Mouse (Mus musculus) midbrain, embryonic 15.5 days (tissue): ENCODE measurements around the gene Slc5a1. TPM values are rescaled to one million over a fixed set of nuclear protein-coding genes. Genes with fewer than 3 reads are reported as not detected.

Experiments used
- ATAC-seq: fragments of 200-750 bp; cut with Nextera tagmentation; replicated peaks from 2 replicates; pipeline ENCODE4 v1.8.0; 2017; ENCODE audit warnings: moderate TSS enrichment
- H3K27ac ChIP-seq: fragments of 300-500 bp; sonication (generic); 2 replicates; pipeline ENCODE4 v1.5.1; 2015; ENCODE audit warnings: mild to moderate bottlenecking, inconsistent platforms
- H3K27me3 ChIP-seq: fragments of 300-500 bp; sonication (generic); replicated peaks from 2 replicates; pipeline ENCODE4 v1.6.1; 2015; ENCODE audit warnings: inconsistent platforms
- H3K36me3 ChIP-seq: fragments of 300-500 bp; sonication (generic); replicated peaks from 2 replicates; pipeline ENCODE4 v1.6.1; 2015; ENCODE audit warnings: inconsistent platforms
- H3K4me1 ChIP-seq: fragments of 300-500 bp; sonication (generic); 2 replicates; pipeline ENCODE4 v1.6.1; 2015; ENCODE audit warnings: inconsistent platforms
- H3K4me2 ChIP-seq: fragments of 300-500 bp; sonication (generic); 2 replicates; pipeline ENCODE4 v1.6.1; 2015; ENCODE audit warnings: inconsistent platforms, mild to moderate bottlenecking, moderate library complexity
- H3K4me3 ChIP-seq: fragments of 300-500 bp; sonication (generic); 2 replicates; pipeline ENCODE4 v1.5.1; 2015; ENCODE audit warnings: mild to moderate bottlenecking, inconsistent platforms
- H3K9ac ChIP-seq: fragments of 300-500 bp; sonication (generic); 2 replicates; pipeline ENCODE4 v1.6.1; 2015; ENCODE audit warnings: mild to moderate bottlenecking, inconsistent platforms
- H3K9me3 ChIP-seq: fragments of 300-500 bp; sonication (generic); 2 replicates; pipeline ENCODE4 v1.6.1; 2016; ENCODE audit warnings: inconsistent platforms
- WGBS: fragments of 180-500 bp; shearing (Covaris S2); methylation state at CpG from one replicate; pipeline ENCODE4 v1.1.7; 2015; ENCODE audit warnings: mixed read lengths; 5-methylcytosine and 5-hydroxymethylcytosine counted together
- polyA plus RNA-seq: library from polyadenylated mRNA; unstranded; fragments of >200 nt; fragmentation: Nextera tagmentation; extraction: Ambion mirVana; gene quantifications from 2 replicates; pipeline ENCODE4 v1.2.1, GENCODE M21; 2015

Slc5a1 gene
- polyA plus RNA-seq, 1 experiment from 2014 or later = 0.06 TPM

GRCm38 (mm10) chr5:33200071-33200470, 96.1 kb downstream of the Slc5a1 start:
- ATAC-seq = no peak
- 76% methylated on average over 1 of the region's 1 CpGs for WGBS
- no peak overlapping the region for H3K4me2 ChIP-seq
- no peaks in the 10 kb centered on the region for H3K27me3 ChIP-seq
- no peaks in the 10 kb centered on the region for H3K9me3 ChIP-seq
- no peaks in the 10 kb centered on the region for H3K4me1 ChIP-seq
- H3K27ac ChIP-seq = no peak overlapping the region
- H3K4me3 ChIP-seq = no peak overlapping the region
- no peaks in the 10 kb centered on the region for H3K36me3 ChIP-seq
- no peak overlapping the region for H3K9ac ChIP-seq

- 74% methylated on average over 13 of the region's 13 CpGs for WGBS
- Histone ChIP-seq H3K9ac (no peak overlapping the region), H3K4me1 (no peaks in the 10 kb centered on the region), H3K27ac (no peak overlapping the region), H3K4me3 (no peak overlapping the region), H3K36me3 (no peaks in the 10 kb centered on the region), H3K4me2 (no peak overlapping the region), H3K9me3 (no peaks in the 10 kb centered on the region), H3K27me3 (no peaks in the 10 kb centered on the region)
- ATAC-seq = no peak
These were observed 97.7 kb downstream of the Slc5a1 start for GRCm38 (mm10) chr5:33201697-33202096.

GRCm38 (mm10) chr5:33202516-33203170, 98.6 kb downstream of the Slc5a1 start:
- no peak for ATAC-seq
- 80% methylated on average over 13 of the region's 13 CpGs for WGBS

GRCm38 (mm10) chr5:33203171-33203565, 99.1 kb downstream of the Slc5a1 start:
- no peak overlapping the region for H3K9ac ChIP-seq
- H3K9me3 ChIP-seq = no peaks in the 10 kb centered on the region
- ATAC-seq = no peak
- 84% methylated on average over 6 of the region's 6 CpGs for WGBS
- H3K27me3 ChIP-seq = no peaks in the 10 kb centered on the region
- H3K27ac ChIP-seq = no peak overlapping the region
- no peak overlapping the region for H3K4me3 ChIP-seq
- H3K4me2 ChIP-seq = no peak overlapping the region
- H3K36me3 ChIP-seq = no peaks in the 10 kb centered on the region
- no peaks in the 10 kb centered on the region for H3K4me1 ChIP-seq

More at GRCm38 (mm10) chr5:33202516-33203170, 98.6 kb downstream of the Slc5a1 start:
- no peak overlapping the region for H3K4me2 ChIP-seq
- H3K4me3 ChIP-seq = no peak overlapping the region
- no peak overlapping the region for H3K9ac ChIP-seq
- no peaks in the 10 kb centered on the region for H3K36me3 ChIP-seq
- no peaks in the 10 kb centered on the region for H3K4me1 ChIP-seq
- no peaks in the 10 kb centered on the region for H3K9me3 ChIP-seq
- H3K27me3 ChIP-seq = no peaks in the 10 kb centered on the region
- no peak overlapping the region for H3K27ac ChIP-seq

- ATAC-seq = peak; percentile 58; the same call in 1 of the 2 replicates
- peak overlapping the region; percentile 26; the same call in 1 of the 2 replicates for H3K4me2 ChIP-seq
These were observed 99.7 kb downstream of the Slc5a1 start for GRCm38 (mm10) chr5:33203691-33204242.

GRCm38 (mm10) chr5:33204284-33204683, 100.3 kb downstream of the Slc5a1 start:
- 79% methylated on average over 7 of the region's 7 CpGs for WGBS
- Histone ChIP-seq H3K4me1 (no peaks in the 10 kb centered on the region), H3K4me2 (no peak overlapping the region), H3K27me3 (no peaks in the 10 kb centered on the region), H3K4me3 (no peak overlapping the region), H3K9ac (no peak overlapping the region), H3K36me3 (no peaks in the 10 kb centered on the region), H3K9me3 (no peaks in the 10 kb centered on the region), H3K27ac (no peak overlapping the region)
- ATAC-seq = no peak

More at GRCm38 (mm10) chr5:33203691-33204242, 99.7 kb downstream of the Slc5a1 start:
- H3K9me3 ChIP-seq = no peaks in the 10 kb centered on the region
- no peak overlapping the region for H3K27ac ChIP-seq
- H3K9ac ChIP-seq = no peak overlapping the region
- no peaks in the 10 kb centered on the region for H3K4me1 ChIP-seq
- WGBS = 16% methylated on average over 9 of the region's 9 CpGs
- H3K4me3 ChIP-seq = no peak overlapping the region
- H3K27me3 ChIP-seq = no peaks in the 10 kb centered on the region
- no peaks in the 10 kb centered on the region for H3K36me3 ChIP-seq

- ATAC-seq = no peak
- 87% methylated on average over 7 of the region's 7 CpGs for WGBS
- no peak overlapping the region for H3K9ac ChIP-seq
These were observed 102.3 kb downstream of the Slc5a1 start for GRCm38 (mm10) chr5:33206328-33206727.

GRCm38 (mm10) chr5:33207136-33207535, 103.1 kb downstream of the Slc5a1 start:
- H3K9me3 ChIP-seq = no peaks in the 10 kb centered on the region
- 51% methylated on average over 9 of the region's 9 CpGs for WGBS
- H3K9ac ChIP-seq = no peak overlapping the region
- H3K27me3 ChIP-seq = no peaks in the 10 kb centered on the region
- no peak overlapping the region for H3K27ac ChIP-seq
- H3K4me3 ChIP-seq = no peak overlapping the region
- H3K4me2 ChIP-seq = no peak overlapping the region
- ATAC-seq = no peak
- no peaks in the 10 kb centered on the region for H3K4me1 ChIP-seq
- no peaks in the 10 kb centered on the region for H3K36me3 ChIP-seq

More at GRCm38 (mm10) chr5:33206328-33206727, 102.3 kb downstream of the Slc5a1 start:
- H3K36me3 ChIP-seq = no peaks in the 10 kb centered on the region
- no peaks in the 10 kb centered on the region for H3K9me3 ChIP-seq
- no peak overlapping the region for H3K4me2 ChIP-seq
- H3K27ac ChIP-seq = no peak overlapping the region
- no peak overlapping the region for H3K4me3 ChIP-seq
- H3K27me3 ChIP-seq = no peaks in the 10 kb centered on the region
- no peaks in the 10 kb centered on the region for H3K4me1 ChIP-seq

GRCm38 (mm10) chr5:33208533-33209245, 104.7 kb downstream of the Slc5a1 start:
- 70% methylated on average over 14 of the region's 14 CpGs for WGBS
- H3K27ac ChIP-seq = no peak overlapping the region
- no peaks in the 10 kb centered on the region for H3K9me3 ChIP-seq
- H3K4me2 ChIP-seq = no peak overlapping the region
- H3K4me3 ChIP-seq = no peak overlapping the region
- no peaks in the 10 kb centered on the region for H3K4me1 ChIP-seq
- no peaks in the 10 kb centered on the region for H3K27me3 ChIP-seq
- ATAC-seq = no peak
- H3K9ac ChIP-seq = no peak overlapping the region
- H3K36me3 ChIP-seq = no peaks in the 10 kb centered on the region

- no peak overlapping the region for H3K4me2 ChIP-seq
- no peak for ATAC-seq
- no peak overlapping the region for H3K4me3 ChIP-seq
- H3K9me3 ChIP-seq = no peaks in the 10 kb centered on the region
- WGBS = 93% methylated on average over 3 of the region's 3 CpGs
- no peak overlapping the region for H3K27ac ChIP-seq
- no peaks in the 10 kb centered on the region for H3K27me3 ChIP-seq
- no peak overlapping the region for H3K9ac ChIP-seq
- H3K4me1 ChIP-seq = no peaks in the 10 kb centered on the region
- no peaks in the 10 kb centered on the region for H3K36me3 ChIP-seq
These were observed 106.5 kb downstream of the Slc5a1 start for GRCm38 (mm10) chr5:33210515-33210914.

GRCm38 (mm10) chr5:33211254-33211653, 107.2 kb downstream of the Slc5a1 start:
- 78% methylated on average over 5 of the region's 5 CpGs for WGBS
- Histone ChIP-seq H3K36me3 (no peaks in the 10 kb centered on the region), H3K27me3 (no peaks in the 10 kb centered on the region), H3K9ac (no peak overlapping the region), H3K4me3 (no peak overlapping the region), H3K4me1 (no peaks in the 10 kb centered on the region), H3K27ac (no peak overlapping the region), H3K4me2 (no peak overlapping the region), H3K9me3 (no peaks in the 10 kb centered on the region)
- no peak for ATAC-seq
